Mouse (Mus musculus) intestine, embryonic 14.5 days (tissue): Measurements from ENCODE around the gene Gnas. TPM values are rescaled to one million over a fixed set of nuclear protein-coding genes. Genes with fewer than 3 reads are reported as not detected.
A peak's percentile ranks its signal among the peaks of the same experiment; 100 is the strongest.

Experiments
- ATAC-seq: fragments of 200-750 bp; cut with Nextera tagmentation; replicated peaks from 2 replicates; pipeline ENCODE4 v1.8.0; 2017; ENCODE audit warnings: low read depth, moderate number of reproducible peaks, moderate TSS enrichment, moderate library complexity; ENCODE audit not compliant: low FRiP score, low TSS enrichment
- DNase-seq: peaks from one replicate; pipeline ENCODE4 v3.0.0-alpha.2; 2018; ENCODE audit warnings: low spot score
- H3K27ac ChIP-seq: fragments of 300-500 bp; sonication (generic); 2 replicates; pipeline ENCODE4 v1.5.1; 2014; ENCODE audit warnings: low read depth, mild to moderate bottlenecking, control low read depth
- H3K27me3 ChIP-seq: fragments of 300-500 bp; sonication (generic); replicated peaks from 2 replicates; pipeline ENCODE4 v1.6.1; 2014; ENCODE audit warnings: low read length, control low read depth; ENCODE audit not compliant: control insufficient read depth, insufficient read depth
- H3K36me3 ChIP-seq: fragments of 300-500 bp; sonication (generic); 2 replicates; pipeline ENCODE4 v1.6.1; 2014; ENCODE audit warnings: low read length, control low read depth; ENCODE audit not compliant: control insufficient read depth, insufficient read depth
- H3K4me1 ChIP-seq: fragments of 300-500 bp; sonication (generic); replicated peaks from 2 replicates; pipeline ENCODE4 v1.6.1; 2014; ENCODE audit warnings: low read length, control low read depth, mixed read lengths; ENCODE audit not compliant: control insufficient read depth, insufficient read depth
- H3K4me2 ChIP-seq: fragments of 300-500 bp; sonication (generic); 2 replicates; pipeline ENCODE4 v1.6.1; 2014; ENCODE audit warnings: low read length
- H3K4me3 ChIP-seq: fragments of 300-500 bp; sonication (generic); 2 replicates; pipeline ENCODE4 v1.5.1; 2014; ENCODE audit warnings: low read depth, low read length, control low read depth, mixed read lengths
- H3K9ac ChIP-seq: fragments of 300-500 bp; sonication (generic); 2 replicates; pipeline ENCODE4 v1.6.1; 2014; ENCODE audit warnings: mild to moderate bottlenecking, low read length
- H3K9me3 ChIP-seq: fragments of 300-500 bp; sonication (generic); 2 replicates; pipeline ENCODE4 v1.6.1; 2016; ENCODE audit warnings: low read length, control low read depth; ENCODE audit not compliant: control insufficient read depth
- WGBS: fragments of 180-500 bp; shearing (Covaris S2); extraction: QIAGEN DNeasy Blood & Tissue Kit; methylation state at CpG from one replicate; pipeline ENCODE4 v1.1.7; 2014; 5-methylcytosine and 5-hydroxymethylcytosine counted together
- polyA plus RNA-seq: library from polyadenylated mRNA; unstranded; fragments of >200 nt; fragmentation: Nextera tagmentation; extraction: Ambion mirVana; gene quantifications from 2 replicates; pipeline ENCODE4 v1.2.1, GENCODE M21; 2014

The Gnas gene
- polyA plus RNA-seq, 1 experiment from 2014 or later: 1,793 TPM

DNA sequence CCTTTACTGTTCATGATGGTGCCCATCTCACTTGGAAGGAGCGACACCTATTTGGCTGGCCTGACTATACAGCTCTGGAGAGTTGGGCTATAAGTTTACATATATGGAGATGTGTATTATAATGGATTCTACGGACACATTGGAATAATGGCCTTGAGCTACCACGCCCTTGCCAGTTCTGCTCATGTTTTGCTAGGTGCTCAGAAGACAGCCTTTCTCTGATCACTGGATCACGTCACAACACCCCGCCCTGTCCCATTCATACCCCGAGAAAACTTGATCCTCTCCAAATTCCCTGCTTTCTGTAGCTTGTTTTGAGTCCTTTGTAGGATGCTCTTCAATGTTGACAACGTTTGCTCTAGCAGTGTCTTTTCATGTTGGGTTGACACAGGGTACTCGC, 19.9 kb upstream of the Gnas start:
- ATAC-seq (no peak), DNase-seq (no peak)
- Histone ChIP-seq H3K4me2 (no peak overlapping the region), H3K36me3 (peaks cover 38% of the 10 kb centered on the region), H3K9me3 (no peaks in the 10 kb centered on the region), H3K9ac (no peak overlapping the region), H3K27me3 (no peaks in the 10 kb centered on the region), H3K4me3 (no peak overlapping the region), H3K4me1 (peaks cover 3% of the 10 kb centered on the region; the same call in 1 of the 2 replicates), H3K27ac (no peak overlapping the region)
- WGBS: 89% methylated on average over 8 of the region's 8 CpGs

DNA sequence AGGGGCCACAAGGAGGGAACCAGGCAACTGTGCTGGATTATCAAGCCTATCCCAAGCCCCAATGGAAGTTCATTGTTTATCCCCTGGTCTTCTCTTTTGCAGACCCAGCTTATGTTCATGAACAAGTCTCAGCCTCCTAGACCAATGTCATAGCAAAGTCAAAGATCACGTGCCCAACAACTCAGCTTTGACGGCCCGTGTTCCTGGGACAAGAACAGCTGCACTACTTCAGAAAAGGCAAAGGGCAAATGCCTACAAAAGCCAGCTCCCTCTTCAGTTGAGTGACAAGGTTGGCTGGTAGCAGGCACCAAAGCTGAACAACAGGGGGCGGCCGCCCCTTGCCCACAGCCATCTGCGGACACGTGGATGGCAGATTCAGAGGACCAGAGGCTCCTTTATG, 13.7 kb upstream of the Gnas start:
- no peak overlapping the region for H3K27ac ChIP-seq
- no peak for ATAC-seq
- H3K27me3 ChIP-seq: no peaks in the 10 kb centered on the region
- H3K4me2 ChIP-seq: no peak overlapping the region
- WGBS: 87% methylated on average over 7 of the region's 7 CpGs
- H3K4me1 ChIP-seq: no peaks in the 10 kb centered on the region
- H3K9me3 ChIP-seq: no peaks in the 10 kb centered on the region
- no peak for DNase-seq
- no peak overlapping the region for H3K4me3 ChIP-seq
- no peak overlapping the region for H3K9ac ChIP-seq
- H3K36me3 ChIP-seq: peaks cover 44% of the 10 kb centered on the region

DNA sequence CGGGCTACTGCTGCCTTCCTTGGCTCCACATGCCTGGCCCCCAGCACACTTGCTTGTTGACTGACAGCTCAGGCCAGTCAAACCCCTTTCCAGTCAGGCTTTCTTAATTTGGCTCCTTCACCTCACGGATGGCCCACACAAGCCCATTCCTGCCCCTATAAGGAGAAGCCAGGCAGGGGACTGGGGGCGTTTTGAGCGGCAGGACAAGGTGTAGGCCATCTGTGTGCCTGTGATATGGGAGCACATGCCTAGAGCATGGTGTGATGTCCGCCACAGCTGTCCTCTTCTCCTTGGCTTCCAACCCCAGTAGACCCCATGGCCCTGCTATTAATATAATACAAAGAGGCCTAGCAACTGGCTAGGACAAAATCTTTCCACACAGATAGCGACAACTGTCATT, 12.7 kb upstream of the Gnas start:
- ATAC-seq (no peak), DNase-seq (no peak)
- H3K27me3 ChIP-seq: no peaks in the 10 kb centered on the region
- no peaks in the 10 kb centered on the region for H3K4me1 ChIP-seq
- no peak overlapping the region for H3K9ac ChIP-seq
- H3K27ac ChIP-seq: no peak overlapping the region
- H3K4me2 ChIP-seq: no peak overlapping the region
- 92% methylated on average over 6 of the region's 6 CpGs for WGBS
- H3K4me3 ChIP-seq: no peak overlapping the region
- no peaks in the 10 kb centered on the region for H3K9me3 ChIP-seq
- H3K36me3 ChIP-seq: peaks cover 35% of the 10 kb centered on the region

DNA sequence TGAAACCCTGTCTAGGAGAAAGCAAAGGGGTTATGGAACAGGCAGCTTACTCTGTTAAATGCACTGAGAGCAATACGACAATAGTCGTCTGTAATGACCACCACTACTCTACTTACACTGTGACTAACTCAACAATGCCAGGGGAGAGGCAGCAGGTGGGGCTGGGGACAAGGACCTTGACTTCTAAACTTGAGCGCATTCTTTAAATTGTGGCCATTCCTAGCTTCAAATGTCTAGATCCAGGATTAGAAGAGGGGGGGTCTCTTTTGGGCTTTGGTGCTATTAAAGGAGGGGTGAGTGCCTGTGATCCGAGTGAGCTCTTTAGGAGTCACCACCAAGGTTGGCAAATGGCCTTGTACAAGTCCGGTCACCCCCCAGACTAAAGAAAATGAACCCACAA, 11.0 kb upstream of the Gnas start:
- WGBS: 82% methylated on average over 5 of the region's 5 CpGs
- no peak overlapping the region for H3K27ac ChIP-seq

DNA sequence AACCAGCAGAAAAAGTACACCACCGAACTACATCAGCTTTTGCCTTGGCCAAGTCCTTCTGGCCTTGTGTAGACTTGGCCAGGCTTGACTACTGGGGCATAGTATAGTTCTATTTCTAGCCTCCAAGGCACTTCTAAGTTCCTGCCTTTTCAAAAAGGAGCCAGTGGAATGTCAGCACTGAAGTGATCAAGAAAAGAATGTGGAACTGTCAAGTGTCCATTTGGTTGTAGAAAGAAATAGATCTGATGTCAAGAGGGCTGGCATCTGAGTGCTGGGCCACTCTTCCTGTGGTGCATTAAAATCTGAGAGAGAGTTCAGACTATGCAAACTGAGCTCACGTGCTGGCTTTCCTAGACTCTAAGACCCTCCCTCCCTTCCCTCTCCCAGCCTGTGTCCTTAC, 10.2 kb upstream of the Gnas start:
- H3K9ac ChIP-seq: no peak overlapping the region
- H3K9me3 ChIP-seq: no peaks in the 10 kb centered on the region
- H3K27ac ChIP-seq: no peak overlapping the region
- H3K27me3 ChIP-seq: no peaks in the 10 kb centered on the region
- ATAC-seq: no peak
- H3K4me2 ChIP-seq: no peak overlapping the region
- H3K4me1 ChIP-seq: no peaks in the 10 kb centered on the region
- no peak for DNase-seq
- WGBS: 83% methylated on average over 2 of the region's 2 CpGs
- H3K36me3 ChIP-seq: peaks cover 29% of the 10 kb centered on the region
- no peak overlapping the region for H3K4me3 ChIP-seq

More for the DNA sequence above, 11.0 kb upstream of the Gnas start:
- ATAC-seq (no peak), DNase-seq (no peak)
- Histone ChIP-seq H3K36me3 (peaks cover 33% of the 10 kb centered on the region), H3K27me3 (no peaks in the 10 kb centered on the region), H3K9me3 (no peaks in the 10 kb centered on the region), H3K4me3 (no peak overlapping the region), H3K9ac (no peak overlapping the region), H3K4me2 (no peak overlapping the region), H3K4me1 (no peaks in the 10 kb centered on the region)

DNA sequence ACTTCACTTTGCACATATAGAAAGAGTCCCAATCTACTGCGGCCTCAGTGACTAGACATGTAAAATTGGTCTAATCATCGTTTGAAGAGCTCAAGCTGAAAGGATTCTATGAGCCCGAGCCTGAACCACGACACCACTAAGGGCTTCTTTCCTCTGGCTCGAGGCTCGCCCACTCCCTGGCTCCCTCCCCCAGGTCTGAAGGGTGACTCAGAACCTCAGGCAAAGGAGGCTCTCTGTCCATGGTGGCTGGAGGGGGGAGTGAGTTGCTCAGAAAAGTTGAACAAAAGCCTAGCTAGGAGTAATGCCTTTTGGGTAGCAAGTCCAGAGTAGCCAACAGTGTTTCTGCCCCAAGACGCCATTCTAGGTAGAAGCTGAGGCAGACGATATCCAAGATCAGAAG, 4.3 kb upstream of the Gnas start:
- Histone ChIP-seq H3K4me2 (no peak overlapping the region), H3K36me3 (peaks cover 56% of the 10 kb centered on the region)
- WGBS: 76% methylated on average over 8 of the region's 8 CpGs

DNA sequence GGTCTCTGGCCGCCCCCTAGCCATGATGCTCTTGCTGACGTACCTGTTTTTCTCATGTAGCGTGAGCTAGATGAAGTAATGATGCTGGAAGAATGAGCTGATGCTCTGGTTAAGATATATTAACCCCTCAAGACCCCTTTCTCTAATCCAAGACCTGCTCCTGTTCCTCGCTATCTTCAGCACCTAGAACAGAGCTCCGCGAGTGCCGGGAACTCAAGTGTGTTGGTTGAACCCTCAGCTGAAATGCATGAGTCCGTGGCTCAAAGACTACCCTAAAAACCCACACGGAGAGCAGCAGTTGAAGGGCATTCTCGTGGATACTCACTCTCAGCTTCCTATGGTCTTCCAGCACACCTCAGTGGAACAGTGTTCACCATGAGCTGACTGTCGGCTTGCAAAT, 779 bp upstream of the Gnas start:
- Histone ChIP-seq H3K27me3 (peaks cover 34% of the 10 kb centered on the region), H3K9ac (no peak overlapping the region), H3K4me2 (peak overlapping the region; percentile 49), H3K4me1 (no peaks in the 10 kb centered on the region), H3K4me3 (peak overlapping the region; percentile 36), H3K27ac (no peak overlapping the region), H3K36me3 (peaks cover 70% of the 10 kb centered on the region), H3K9me3 (peaks cover 31% of the 10 kb centered on the region)
- ATAC-seq (0 out of 2 replicates have a peak, but pooled peaks have one; percentile 4), DNase-seq (no peak)
- WGBS: 52% methylated on average over 11 of the region's 11 CpGs

More for the DNA sequence above, 4.3 kb upstream of the Gnas start:
- no peak overlapping the region for H3K27ac ChIP-seq
- no peak overlapping the region for H3K9ac ChIP-seq
- DNase-seq: no peak
- no peak for ATAC-seq
- H3K4me1 ChIP-seq: no peaks in the 10 kb centered on the region
- 0 out of 2 replicates have a peak, but pooled peaks cover 3% of the 10 kb centered on the region for H3K27me3 ChIP-seq
- no peak overlapping the region for H3K4me3 ChIP-seq
- H3K9me3 ChIP-seq: peaks cover 8% of the 10 kb centered on the region

DNA sequence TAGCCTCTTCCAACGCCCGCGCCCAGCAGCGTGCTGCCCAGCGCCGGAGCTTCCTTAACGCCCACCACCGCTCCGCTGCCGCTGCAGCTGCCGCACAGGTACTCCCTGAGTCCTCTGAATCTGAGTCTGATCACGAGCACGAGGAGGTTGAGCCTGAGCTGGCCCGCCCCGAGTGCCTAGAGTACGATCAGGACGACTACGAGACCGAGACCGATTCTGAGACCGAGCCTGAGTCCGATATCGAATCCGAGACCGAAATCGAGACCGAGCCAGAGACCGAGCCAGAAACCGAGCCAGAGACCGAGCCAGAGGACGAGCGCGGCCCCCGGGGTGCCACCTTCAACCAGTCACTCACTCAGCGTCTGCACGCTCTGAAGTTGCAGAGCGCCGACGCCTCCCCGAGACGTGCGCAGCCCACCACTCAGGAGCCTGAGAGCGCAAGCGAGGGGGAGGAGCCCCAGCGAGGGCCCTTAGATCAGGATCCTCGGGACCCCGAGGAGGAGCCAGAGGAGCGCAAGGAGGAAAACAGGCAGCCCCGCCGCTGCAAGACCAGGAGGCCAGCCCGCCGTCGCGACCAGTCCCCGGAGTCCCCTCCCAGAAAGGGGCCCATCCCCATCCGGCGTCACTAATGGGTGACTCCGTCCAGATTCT, 812 bp downstream of the Gnas start:
- H3K9me3 ChIP-seq: peaks cover 31% of the 10 kb centered on the region
- H3K9ac ChIP-seq: peak overlapping the region; percentile 32
- peaks cover 40% of the 10 kb centered on the region for H3K27me3 ChIP-seq
- 52% methylated on average over 58 of the region's 58 CpGs for WGBS
- peak overlapping the region; percentile 49 for H3K4me2 ChIP-seq
- DNase-seq (peak; percentile 63), ATAC-seq (peak; percentile 33)
- H3K4me3 ChIP-seq: peak overlapping the region; percentile 36
- H3K36me3 ChIP-seq: peaks cover 80% of the 10 kb centered on the region
- no peaks in the 10 kb centered on the region for H3K4me1 ChIP-seq
- 0 out of 2 replicates have a peak overlapping the region, but pooled peaks have one; percentile 27 for H3K27ac ChIP-seq

DNA sequence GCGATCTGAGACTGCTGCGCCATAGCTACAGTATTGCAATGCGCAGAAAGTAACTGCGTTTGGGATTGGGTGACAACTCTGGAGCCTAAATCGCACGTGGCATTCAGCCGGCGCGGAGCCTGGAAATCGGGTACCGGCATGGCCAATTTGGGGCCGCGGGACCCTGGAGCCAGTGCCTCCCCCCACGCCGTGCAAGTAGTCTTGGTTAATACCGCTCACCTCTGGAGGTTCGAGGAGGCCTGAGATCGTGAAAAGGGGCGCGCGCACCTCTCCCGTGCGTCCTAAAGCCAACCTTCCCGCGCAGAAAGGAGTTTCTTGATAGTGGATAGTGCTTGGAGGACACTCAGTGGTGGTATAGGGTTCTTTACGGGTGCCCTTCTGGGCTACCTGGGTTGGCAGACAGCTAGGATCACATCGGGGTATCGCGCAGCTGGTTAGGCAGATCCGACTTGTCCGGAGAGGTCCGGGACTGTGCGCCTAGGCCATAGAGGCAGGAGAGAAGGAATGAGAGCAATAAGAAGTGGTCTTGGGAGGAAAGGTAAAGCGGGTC, 1.9 kb downstream of the Gnas start:
- ATAC-seq (no peak), DNase-seq (peak; percentile 77)
- H3K9ac ChIP-seq: 0 out of 2 replicates have a peak overlapping the region, but pooled peaks have one; percentile 13
- peaks cover 40% of the 10 kb centered on the region for H3K27me3 ChIP-seq
- peaks cover 2% of the 10 kb centered on the region; the same call in 1 of the 2 replicates for H3K4me1 ChIP-seq
- peaks cover 31% of the 10 kb centered on the region for H3K9me3 ChIP-seq
- H3K36me3 ChIP-seq: peaks cover 84% of the 10 kb centered on the region
- H3K27ac ChIP-seq: no peak overlapping the region
- peak overlapping the region; percentile 36 for H3K4me3 ChIP-seq
- 52% methylated on average over 34 of the region's 34 CpGs for WGBS
- peak overlapping the region; percentile 49; the same call in 1 of the 2 replicates for H3K4me2 ChIP-seq
